Mouse (Mus musculus) frontal cortex, postnatal 14 days (tissue): ENCODE results near the gene Blmh.

Experiments
- DNase-seq, 2 experiments: peaks; one replicate each; pipeline ENCODE4 v3.0.0; 2022; ENCODE audit warnings: low spot score in 2 of 2

Gene Blmh

DNA sequence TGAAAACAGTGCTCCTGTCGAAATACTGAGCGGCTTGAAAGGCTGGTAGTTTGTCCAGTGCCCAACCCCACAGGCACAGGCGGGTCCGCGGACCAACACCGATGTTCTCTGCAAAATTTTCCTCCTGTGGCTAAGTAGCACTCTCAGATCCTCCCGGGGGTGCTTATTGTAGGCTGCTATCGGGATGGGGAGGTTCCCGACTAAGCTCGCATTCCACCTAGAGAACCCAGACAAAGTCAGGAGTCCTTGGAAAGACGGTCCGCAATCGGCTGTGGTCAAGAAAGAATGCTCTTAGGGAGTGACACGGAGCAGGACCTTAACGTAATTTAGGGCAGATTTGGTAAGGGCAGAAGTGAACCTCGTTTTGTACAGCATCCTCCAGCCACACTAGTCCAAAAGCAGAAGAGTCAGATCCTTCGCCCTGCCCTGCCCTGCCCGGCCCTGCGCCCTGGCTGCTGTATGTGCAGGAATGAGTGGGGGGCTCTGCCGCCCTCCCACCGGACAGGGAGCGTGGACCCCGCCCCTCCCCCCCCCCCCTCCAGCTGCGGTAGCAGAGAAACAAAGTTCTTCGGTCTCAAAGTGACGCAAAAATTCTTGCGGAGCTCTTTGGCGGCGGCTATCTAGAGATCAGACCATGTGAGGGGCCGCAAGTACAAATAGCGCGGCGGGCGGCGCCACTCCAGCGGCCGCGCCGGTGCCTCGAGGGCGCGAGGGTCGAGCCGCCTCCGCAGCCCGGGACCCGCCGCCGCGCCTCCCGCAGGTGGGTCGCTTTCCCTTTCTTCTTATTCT is 73.5 kb downstream of the Blmh start, which contains the start of gene Slc6a4:
Gene Slc6a4 (plus strand): TSS at position 688 of the 789 bp plus-strand sequence.
- DNase-seq: no peak

DNA sequence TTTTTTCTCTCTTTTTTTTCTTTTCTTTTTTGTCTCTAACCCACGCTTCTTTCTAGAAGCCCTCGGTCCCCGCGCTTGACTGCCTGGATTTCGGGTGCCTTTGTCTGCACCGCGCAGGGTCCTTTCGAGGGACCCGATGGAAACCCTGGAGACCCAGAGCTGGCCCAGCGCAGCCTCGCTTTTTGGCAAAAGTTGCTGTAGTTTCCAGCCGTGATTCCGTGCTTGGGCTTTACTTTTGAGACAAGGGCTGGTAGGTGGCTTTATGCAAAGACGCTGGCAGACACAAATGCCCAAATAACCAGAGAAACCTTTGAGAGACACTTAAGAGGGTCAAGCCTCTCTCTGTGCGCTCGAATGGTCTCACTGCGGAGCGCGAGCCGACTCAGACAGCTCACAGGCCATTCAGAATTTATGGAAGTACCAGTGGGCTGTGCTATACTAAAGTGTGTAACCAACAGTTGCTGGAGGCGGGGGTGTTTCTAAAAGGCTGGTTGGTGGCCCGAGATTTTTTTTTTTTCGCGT is 74.2 kb downstream of the Blmh start:
- DNase-seq: no peak

DNA sequence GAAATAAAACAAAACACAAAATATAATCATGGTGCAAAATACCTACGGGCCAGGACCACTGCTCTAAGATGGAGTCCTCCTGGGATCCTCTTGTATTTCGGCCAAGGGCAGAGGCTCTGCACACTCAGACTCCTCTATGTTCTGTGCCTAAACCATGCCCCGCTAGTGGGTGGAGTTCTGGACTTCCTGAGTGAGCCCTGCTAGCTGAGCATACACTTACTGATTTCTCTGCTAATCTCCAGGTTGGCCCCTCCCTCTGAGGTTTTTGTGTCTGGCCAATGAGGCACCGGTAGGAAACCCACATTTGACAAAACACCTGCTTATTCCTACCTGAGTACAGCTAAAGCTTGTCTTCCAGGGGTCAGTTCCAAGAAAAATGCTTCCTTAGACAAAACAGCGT is 76.1 kb downstream of the Blmh start:
- DNase-seq: no peak

DNA sequence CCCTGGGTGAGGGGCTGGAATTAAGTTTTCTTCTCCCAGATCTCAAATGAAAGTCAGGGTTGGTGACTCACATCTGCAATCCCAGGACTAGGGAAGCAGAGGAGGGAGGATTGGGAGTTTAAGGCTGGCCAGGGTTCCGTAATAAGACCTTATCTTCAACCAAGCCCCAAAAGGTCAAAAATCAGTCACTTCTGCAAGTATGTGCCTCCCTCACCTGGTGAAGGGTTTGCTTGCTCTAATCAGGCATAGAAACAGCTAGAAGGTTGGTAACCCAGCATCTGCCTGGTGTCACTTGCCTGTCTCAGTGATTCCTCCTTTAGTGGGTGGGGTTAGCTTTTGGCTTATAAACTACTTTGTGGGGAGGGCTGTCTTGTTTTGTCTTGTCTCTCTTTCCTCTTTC is 77.8 kb downstream of the Blmh start:
- DNase-seq: no peak

DNA sequence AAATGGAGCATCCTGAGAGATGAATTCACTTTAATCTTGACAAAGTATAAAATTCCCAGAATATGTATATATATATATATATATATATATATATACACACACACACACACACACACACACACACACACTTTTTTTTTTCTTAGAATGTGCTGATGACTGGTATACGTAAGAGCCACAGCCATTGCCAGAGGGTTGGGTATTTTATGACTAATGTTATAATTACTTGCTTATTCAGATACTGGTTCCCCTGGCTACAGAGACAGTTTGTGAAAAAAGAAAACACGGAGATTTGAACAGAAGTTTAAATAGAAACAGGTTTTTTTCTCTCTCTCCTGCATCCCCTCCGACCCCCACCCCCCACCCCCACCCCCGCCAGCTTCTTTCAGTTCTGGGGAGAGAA is 81.3 kb downstream of the Blmh start:
- no peak for DNase-seq

DNA sequence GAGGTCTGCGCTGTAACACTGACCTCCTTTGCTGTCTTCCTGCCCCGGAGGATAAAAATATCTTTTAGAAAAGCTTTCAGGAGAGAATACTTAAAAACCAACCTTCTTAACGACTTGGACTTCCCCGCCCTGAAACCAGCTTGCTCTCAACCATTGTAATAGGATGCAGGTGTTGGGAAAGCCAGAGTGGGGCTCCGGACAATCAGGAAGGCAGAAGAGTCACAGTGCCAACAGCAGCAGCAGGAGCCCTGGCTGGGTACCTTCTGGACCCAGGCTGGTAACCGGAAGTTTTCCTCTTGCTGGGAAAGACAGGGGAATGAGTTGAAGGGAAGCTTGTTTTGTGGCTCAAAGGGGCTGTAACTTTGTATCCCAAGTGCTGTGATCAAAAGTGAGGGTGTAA is 82.0 kb downstream of the Blmh start:
- no peak for DNase-seq

DNA sequence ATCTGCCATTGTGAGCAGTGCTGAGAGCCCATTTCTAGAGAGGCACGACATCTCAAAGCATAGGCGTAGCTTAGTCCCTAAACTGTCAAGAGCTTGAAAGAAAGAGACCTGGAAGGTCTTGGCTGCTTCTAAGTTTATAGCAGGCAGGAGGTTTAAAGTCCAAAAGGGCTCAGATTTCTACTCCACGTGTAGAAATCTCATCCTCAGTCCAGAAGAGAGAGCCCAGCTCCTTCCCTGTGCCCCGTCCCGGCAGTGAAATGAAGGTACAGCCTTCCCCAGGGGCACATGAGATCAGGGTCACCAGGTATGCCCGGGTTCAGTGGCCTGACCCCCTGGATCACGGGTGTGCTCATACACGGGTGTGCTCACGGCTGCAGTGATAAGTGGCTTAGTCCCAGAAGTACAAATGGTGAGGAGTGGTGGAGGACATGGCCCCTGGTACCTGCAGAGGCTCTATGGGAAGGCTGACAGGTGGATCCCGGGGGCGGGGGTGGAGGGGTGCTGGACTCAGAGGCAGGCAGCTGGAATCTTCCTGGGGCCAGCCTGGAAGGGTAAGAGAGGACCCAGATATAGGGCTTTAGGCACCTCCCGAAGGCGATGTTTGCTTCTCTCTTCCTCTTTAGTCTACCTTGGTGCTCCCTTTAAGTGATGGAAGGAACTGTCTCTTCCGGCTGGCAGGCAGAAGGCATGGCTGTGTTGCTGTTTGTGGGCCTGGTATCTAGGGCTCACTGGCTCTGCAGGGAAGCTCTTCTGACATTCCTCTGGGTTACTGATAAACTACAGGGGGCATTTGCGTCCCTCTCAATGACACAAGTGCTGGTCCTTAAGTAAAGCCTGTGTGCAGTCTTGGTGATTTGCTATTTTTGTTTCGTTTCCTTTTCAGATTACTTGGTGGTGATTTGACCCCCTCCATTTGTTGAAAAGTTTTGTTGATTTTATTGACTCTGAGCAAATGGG is 84.7 kb downstream of the Blmh start:
- no peak for DNase-seq

DNA sequence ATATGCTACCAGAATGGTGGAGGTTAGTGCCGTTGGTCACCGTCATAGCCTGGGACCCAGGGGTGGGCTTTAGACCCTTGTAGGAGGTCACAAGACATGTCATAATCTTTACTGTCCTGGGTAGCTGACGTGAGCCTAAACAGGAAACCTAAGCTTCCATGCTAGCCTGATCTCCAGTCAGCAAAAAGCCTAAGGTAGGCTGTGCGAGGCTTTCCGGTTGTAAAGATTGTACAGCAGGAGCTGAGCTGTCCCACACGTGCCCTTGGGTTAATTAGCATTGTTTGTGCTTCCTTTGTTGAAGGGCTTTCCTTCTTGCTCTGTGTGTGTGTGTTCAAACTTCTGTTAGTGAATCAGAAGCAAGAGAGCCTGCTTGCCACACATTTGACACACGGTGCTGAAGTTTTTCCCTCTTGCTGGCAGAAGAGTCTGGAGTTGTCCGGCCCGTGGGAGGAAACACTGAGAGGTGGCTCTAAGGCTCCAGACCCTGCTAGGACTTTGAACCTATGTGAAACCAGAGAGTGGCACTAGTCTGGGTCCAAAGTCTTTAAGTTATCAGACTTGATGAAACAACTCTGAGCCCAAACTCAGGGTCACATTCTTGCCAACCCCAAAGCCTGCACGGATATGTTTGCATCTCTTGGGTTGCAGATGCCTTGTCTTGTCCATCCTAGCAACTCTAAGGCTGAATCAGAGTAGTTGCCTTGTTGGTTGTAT is 86.3 kb downstream of the Blmh start:
- no peak for DNase-seq

DNA sequence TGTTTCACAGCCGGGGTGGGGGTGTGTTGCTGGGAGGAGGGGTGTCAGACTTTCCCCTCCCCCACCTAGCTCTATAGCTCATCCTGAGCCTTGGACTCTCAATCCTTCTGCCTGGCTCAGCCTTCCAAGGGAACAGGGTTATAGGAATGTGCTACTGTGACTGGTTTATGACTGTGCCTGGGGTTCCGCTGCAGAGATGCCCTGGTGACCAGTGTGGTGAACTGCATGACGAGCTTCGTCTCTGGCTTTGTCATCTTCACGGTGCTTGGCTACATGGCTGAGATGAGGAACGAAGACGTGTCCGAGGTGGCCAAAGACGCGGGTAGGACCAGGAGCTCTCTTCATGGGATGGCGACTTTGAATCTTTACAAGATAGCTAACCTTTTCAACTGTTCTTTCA is 93.4 kb downstream of the Blmh start:
- no peak for DNase-seq

DNA sequence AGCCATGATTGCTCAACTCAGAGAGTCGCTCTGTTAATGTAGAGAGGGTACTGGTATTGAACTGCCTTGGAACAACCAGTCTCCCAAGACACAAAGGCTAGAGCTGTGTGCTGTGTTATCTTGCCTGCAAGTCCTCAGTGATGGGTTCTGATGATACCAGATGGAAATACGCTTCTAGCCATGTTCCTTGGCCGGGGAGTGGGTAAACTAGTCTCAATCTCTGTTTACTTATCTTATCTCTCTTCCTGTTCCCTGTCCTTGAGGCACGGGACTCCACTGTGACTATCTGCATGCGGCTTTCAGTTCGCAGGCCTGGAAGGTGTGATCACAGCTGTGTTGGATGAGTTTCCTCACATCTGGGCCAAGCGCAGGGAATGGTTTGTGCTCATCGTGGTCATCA is 94.9 kb downstream of the Blmh start:
- DNase-seq: no peak

DNA sequence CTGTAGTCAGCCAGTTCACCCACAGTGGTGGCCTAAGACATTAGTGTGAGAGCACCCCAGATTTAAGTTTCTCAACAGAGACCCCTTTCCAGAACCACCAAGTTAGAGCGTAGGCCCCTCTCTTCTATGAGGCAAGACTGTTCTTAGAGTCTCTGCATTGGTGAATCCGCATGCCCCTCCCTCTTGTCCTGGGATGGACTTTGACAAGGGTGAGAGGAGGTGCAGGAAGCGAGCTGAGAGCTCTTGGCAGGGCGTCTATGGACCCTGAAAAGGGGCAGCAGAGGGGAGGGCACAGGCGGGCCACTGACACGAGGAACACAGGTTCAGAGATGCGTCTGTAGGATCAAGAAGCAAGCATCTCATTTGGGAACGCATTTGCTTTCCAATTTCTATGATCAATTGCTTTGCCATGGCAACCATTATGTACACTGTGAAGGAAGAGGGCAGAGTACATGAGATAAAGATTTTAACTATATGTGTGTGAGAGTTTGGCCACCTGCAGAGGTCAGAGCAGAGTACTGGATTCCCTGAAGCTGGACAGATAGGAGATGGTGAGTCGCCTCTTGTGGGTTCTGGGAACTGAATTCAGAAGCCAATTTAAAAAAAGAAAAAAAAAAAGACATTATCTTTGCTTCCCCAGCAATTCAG is 97.3 kb downstream of the Blmh start:
- DNase-seq: no peak

DNA sequence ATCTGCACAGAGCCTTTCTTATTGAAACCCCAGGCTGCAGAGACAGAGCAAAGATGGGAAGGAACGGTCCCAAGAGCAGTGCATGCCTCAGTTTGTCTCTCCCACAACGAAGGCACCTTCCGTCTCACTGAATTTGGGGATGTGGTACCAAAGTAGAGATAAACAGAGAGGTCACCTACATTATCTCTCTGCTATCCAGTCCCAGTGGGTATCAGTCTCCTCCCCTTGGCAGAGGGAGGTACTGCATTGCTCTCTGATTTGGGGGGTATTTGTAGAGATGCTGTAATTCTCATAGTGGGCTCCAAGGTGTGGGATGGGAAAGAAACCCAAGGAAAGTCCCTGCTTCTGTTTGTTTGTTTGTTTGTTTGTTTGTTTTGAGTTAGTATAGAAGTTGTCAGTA is 102.0 kb downstream of the Blmh start:
- DNase-seq: no peak

DNA sequence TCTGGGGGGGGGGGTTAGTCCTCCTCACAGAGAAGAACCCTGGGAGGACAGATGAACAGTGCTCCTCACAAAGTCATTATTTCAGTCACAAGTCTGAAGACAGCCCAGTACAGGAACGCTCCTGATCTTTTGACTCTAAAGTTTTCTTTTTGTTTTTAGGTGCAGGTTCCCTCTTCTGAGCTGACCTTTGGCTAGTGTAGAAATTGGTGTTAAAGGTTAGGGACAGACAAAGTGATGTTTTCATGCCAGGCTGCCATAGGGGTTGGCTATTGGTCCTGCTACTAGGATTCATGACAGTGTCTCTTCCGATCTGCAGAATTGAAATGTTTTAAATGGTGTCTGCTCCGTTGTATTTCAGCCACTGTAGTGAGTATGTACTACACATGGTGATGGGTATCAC is 103.5 kb downstream of the Blmh start:
- DNase-seq: no peak

DNA sequence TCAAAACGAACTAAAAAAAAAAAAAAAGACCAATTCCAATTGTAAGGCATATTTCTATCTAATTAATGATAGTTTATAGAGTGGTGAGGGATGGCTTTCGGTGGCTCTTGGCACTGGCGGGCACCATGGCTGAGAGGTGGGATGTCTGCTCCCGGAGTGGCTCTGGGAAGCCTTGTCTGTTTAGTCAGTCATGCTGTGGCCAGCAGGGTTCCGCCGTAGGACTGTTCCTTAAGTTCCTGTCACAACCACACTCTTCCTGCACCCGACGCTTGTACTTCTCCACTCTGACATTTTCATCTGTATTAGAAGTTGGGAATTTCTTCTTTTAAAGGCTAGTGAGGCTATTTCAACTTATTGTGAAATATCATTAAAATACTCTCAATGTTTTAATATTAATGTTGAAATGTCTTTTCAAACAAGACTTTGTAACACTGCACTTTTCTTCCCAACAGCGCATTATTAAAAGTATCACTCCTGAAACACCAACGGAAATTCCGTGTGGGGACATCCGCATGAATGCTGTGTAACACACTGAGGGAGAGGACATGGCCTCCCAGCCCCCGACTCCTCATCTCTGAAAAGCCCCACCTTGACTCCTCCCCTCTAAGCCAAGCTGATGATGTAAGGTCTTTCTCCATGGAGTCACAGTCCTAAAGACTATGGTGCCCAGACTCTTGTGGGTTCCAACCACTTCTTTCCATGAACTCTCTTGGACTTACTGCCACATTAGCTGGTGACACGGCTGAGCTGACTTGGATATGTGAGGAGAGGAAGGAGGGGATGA is 106.7 kb downstream of the Blmh start:
- DNase-seq: no peak
